Mouse (Mus musculus): ENCODE measurements at regions not wholly inside any gene's neighbourhood (a gene's known extent, or its start where the extent isn't known, plus 50 kb on each side); places are given as distances from the start of the nearest gene placed in this dataset.

- H3K4me3 ChIP-seq (replicated peaks; ENCODE audit: extremely low read depth, low read depth, low read length): no peak overlapping the region
- peaks cover 23% of the 10 kb centered on the region for H3K4me1 ChIP-seq (ENCODE audit: control insufficient read depth, insufficient read depth, low read length)
- 24% methylated on average over 12 of the region's 12 CpGs for WGBS
- no peak for DNase-seq
- no peak for TF ChIP-seq CTCF (IDR thresholded peaks at IDR 0.05; ENCODE audit: insufficient read depth, low read length)
- no peak for TF ChIP-seq POLR2A (IDR thresholded peaks at IDR 0.05; ENCODE audit: borderline replicate concordance, extremely low read depth, low read depth, low read length)
Measured at GRCm38 (mm10) chr2:170294657-170295056, 133.0 kb downstream of the Bcas1 start.

DNA sequence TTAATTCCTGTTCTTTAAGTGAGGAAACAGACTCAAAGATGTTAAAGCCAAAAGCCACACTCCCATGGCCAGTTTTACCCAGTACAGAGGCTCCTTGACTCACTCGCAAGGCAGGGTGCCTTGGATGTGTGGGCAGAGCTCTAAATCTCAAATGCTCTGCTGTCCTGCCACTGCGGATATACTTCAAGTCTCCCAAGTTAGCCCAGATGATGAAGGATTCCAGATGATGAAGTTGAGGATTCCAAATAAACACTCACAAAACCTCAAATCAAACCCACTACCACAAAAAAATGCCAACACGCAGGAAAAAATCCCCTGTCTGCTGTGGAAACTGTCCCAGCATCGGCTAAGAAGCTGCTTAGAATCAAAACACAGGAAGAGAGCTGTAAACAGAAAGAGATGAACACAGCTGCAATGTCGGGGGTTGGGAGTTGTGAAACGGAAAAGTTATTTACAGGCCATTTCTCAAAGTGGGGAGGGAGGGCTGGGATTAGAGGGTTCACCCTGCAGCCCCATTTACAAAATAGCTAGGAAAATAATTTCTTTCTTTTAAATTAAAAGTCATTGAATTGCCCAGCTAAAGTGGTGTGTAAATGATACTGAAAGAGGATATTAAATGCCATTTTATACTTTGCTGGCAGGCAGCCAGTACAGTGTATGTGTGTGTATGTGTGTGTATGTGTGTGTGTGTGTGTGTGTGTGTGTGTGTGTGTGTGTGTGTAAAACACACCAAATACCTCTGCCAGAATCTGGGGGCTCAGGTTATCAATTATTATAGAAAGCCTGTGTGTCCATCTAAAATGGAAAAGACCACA is 135.6 kb downstream of the Bcas1 start:
- H3K4me1 ChIP-seq (ENCODE audit: control insufficient read depth, insufficient read depth, low read length): peaks cover 26% of the 10 kb centered on the region
- 15% methylated on average over 6 of the region's 6 CpGs for WGBS
- H3K4me3 ChIP-seq (replicated peaks; ENCODE audit: extremely low read depth, low read depth, low read length): peak overlapping the region; percentile 29
- DNase-seq: no peak
- TF ChIP-seq CTCF (IDR thresholded peaks at IDR 0.05; ENCODE audit: insufficient read depth, low read length): no peak
- no peak for TF ChIP-seq POLR2A (IDR thresholded peaks at IDR 0.05; ENCODE audit: borderline replicate concordance, extremely low read depth, low read depth, low read length)

DNA sequence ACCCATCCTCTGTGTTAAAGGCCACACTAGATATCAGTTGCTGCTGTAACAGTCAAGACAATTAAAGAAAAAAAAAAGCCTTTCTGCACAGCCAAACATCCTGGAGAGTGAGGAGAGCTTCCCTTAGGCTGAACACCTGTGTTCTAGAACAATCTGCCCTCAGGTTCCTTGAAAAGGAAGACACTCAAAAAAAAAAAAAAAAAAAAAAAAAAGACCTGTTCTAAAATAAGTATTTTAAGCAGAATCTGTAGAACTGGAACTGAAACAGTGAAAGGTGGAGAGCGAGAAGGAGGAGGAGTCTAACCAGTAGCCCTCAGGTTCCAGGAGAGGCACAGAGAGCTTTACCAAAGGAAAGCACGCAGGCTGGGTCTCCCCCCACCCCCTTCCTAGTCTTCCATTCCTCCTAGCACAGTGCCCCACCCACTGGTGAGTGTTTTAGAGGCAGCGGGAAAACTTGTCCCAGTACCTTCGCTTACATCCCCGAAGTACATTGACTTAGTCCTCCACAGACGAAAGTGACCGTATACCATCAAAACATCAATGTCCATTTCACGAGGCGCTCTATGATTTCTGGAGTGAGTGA is 138.2 kb downstream of the Bcas1 start:
- TF ChIP-seq POLR2A (IDR thresholded peaks at IDR 0.05; ENCODE audit: borderline replicate concordance, extremely low read depth, low read depth, low read length) (no peak), CTCF (IDR thresholded peaks at IDR 0.05; ENCODE audit: insufficient read depth, low read length) (no peak)
- WGBS: 81% methylated on average over 9 of the region's 9 CpGs
- Histone ChIP-seq H3K4me1 (ENCODE audit: control insufficient read depth, insufficient read depth, low read length) (peaks cover 27% of the 10 kb centered on the region), H3K4me3 (replicated peaks; ENCODE audit: extremely low read depth, low read depth, low read length) (no peak overlapping the region)
- no peak for DNase-seq

DNA sequence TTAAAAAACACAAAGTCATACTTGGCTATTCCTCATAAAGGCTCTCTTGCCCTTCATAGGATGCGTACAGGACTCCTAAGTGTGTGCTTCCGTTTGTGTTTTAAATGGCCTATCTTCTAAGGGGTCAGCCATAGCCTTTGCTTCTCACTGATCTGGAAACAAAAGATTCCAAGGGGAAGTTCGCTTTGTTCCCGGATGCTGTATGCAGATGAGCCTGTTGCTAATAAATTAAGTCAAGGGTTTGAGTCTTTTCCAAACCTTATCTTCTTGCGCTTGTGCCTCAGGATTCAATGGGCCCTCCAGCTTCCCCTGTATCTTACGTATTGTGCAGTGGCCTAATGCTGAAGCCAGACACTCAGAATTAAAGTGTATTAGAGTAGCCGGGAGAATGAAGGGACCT is 138.9 kb downstream of the Bcas1 start:
- H3K4me1 ChIP-seq (ENCODE audit: control insufficient read depth, insufficient read depth, low read length): peaks cover 22% of the 10 kb centered on the region
- 73% methylated on average over 7 of the region's 7 CpGs for WGBS
- DNase-seq: no peak
- TF ChIP-seq POLR2A (IDR thresholded peaks at IDR 0.05; ENCODE audit: borderline replicate concordance, extremely low read depth, low read depth, low read length) (no peak), CTCF (IDR thresholded peaks at IDR 0.05; ENCODE audit: insufficient read depth, low read length) (no peak)
- no peak overlapping the region for H3K4me3 ChIP-seq (replicated peaks; ENCODE audit: extremely low read depth, low read depth, low read length)

DNA sequence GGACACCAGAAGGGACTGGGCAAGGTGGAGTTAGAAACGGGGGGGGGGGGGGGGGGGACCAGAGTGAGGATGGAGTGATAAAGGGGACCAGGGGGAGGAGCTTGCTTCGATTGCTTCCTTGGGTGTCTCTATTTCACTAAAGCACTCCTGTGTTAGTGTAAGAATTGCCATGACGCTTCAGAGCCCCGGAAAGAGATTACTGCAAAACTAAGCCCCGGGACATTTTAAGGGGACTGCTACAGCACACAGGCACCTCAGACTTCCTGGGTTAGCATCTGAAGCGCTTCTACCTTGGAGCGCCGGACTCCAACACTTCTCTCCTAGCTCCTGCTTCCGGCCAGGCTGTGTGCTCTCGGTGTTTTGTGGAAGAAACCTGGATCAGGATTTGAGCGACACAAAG is 139.4 kb downstream of the Bcas1 start:
- TF ChIP-seq CTCF (IDR thresholded peaks at IDR 0.05; ENCODE audit: insufficient read depth, low read length): no peak
- TF ChIP-seq POLR2A (IDR thresholded peaks at IDR 0.05; ENCODE audit: borderline replicate concordance, extremely low read depth, low read depth, low read length): no peak
- WGBS: 54% methylated on average over 11 of the region's 11 CpGs
- DNase-seq: no peak
- peaks cover 22% of the 10 kb centered on the region for H3K4me1 ChIP-seq (ENCODE audit: control insufficient read depth, insufficient read depth, low read length)
- H3K4me3 ChIP-seq (replicated peaks; ENCODE audit: extremely low read depth, low read depth, low read length): no peak overlapping the region

DNA sequence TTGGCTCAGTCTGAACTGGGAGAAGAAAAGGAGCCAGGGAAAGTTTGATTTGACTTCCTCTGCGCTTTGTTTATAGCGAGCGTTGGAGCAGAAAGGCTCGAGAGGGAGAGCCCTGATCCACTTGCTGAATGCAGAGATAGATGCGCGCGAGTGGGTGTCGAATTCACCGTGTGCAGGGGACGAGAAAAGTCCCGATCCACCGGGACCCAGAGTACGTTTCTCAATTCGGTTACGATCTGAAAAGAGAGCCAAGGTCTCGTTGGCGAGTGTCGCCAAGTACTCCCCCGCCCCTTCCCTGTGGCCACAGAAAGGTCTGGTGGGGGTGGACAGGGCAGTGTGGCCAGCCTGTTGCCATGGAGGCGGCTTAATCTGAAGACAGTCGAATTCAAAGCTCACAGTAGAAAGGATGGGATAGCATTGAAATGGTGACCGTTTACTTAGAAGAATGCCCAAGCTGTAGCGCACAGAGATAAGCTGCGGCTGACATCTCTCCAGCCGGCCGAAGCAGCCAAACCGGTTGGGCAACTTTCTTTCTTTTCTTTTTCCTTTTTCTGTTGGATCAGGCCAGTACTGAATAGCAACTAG is 139.5 kb upstream of the Zfp217 start:
- peak overlapping the region; percentile 57 for H3K4me3 ChIP-seq (replicated peaks; ENCODE audit: extremely low read depth, low read depth, low read length)
- peak; percentile 72 for DNase-seq
- WGBS: 5% methylated on average over 27 of the region's 27 CpGs
- 0 out of 2 replicates have a peak, but pooled peaks have one; percentile 33 for TF ChIP-seq POLR2A (IDR thresholded peaks at IDR 0.05; ENCODE audit: borderline replicate concordance, extremely low read depth, low read depth, low read length)
- TF ChIP-seq CTCF (IDR thresholded peaks at IDR 0.05; ENCODE audit: insufficient read depth, low read length): no peak
- peaks cover 19% of the 10 kb centered on the region for H3K4me1 ChIP-seq (ENCODE audit: control insufficient read depth, insufficient read depth, low read length)

DNA sequence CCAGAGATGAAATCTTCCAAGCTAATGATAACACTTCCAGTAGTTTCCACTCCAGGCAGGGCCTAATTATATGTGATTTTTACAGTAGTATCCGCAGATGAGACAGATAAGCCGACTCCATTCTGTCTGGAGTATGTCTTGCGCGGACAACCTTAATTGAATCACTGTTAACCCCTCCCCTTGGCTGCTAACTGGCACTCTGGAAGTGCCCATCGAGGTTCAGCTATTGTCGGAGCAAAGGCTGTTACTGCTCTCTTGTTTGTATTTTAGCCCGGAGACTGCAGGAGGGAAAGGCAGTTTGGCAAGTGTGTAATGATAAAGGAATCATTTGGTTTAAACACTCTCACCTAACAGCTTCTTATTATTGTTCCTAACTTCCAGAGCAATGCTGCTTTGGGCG is 138.9 kb upstream of the Zfp217 start:
- no peak overlapping the region for H3K4me3 ChIP-seq (replicated peaks; ENCODE audit: extremely low read depth, low read depth, low read length)
- peaks cover 17% of the 10 kb centered on the region for H3K4me1 ChIP-seq (ENCODE audit: control insufficient read depth, insufficient read depth, low read length)
- no peak for DNase-seq
- TF ChIP-seq POLR2A (IDR thresholded peaks at IDR 0.05; ENCODE audit: borderline replicate concordance, extremely low read depth, low read depth, low read length) (no peak), CTCF (IDR thresholded peaks at IDR 0.05; ENCODE audit: insufficient read depth, low read length) (no peak)
- 11% methylated on average over 8 of the region's 8 CpGs for WGBS

- no peak for DNase-seq
- no peak overlapping the region for H3K4me3 ChIP-seq (replicated peaks; ENCODE audit: extremely low read depth, low read depth, low read length)
- WGBS: 65% methylated on average over 6 of the region's 6 CpGs
- TF ChIP-seq POLR2A (IDR thresholded peaks at IDR 0.05; ENCODE audit: borderline replicate concordance, extremely low read depth, low read depth, low read length) (no peak), CTCF (IDR thresholded peaks at IDR 0.05; ENCODE audit: insufficient read depth, low read length) (no peak)
- peaks cover 7% of the 10 kb centered on the region for H3K4me1 ChIP-seq (ENCODE audit: control insufficient read depth, insufficient read depth, low read length)
Measured at GRCm38 (mm10) chr2:170282463-170282862, 134.6 kb upstream of the Zfp217 start.

- TF ChIP-seq POLR2A (IDR thresholded peaks at IDR 0.05; ENCODE audit: borderline replicate concordance, extremely low read depth, low read depth, low read length) (no peak), CTCF (IDR thresholded peaks at IDR 0.05; ENCODE audit: insufficient read depth, low read length) (no peak)
- no peak overlapping the region for H3K4me3 ChIP-seq (replicated peaks; ENCODE audit: extremely low read depth, low read depth, low read length)
- H3K4me1 ChIP-seq (ENCODE audit: control insufficient read depth, insufficient read depth, low read length): peaks cover 3% of the 10 kb centered on the region
- 82% methylated on average over 6 of the region's 6 CpGs for WGBS
- no peak for DNase-seq
Measured at GRCm38 (mm10) chr2:170281311-170282008, 133.6 kb upstream of the Zfp217 start.
